Mouse (Mus musculus) cortical plate, adult 2 months (tissue): ENCODE results near the gene Cnot3.

Experiments
- CTCF ChIP-seq: fragments of 200-500 bp; IDR thresholded peaks from 2 replicates; pipeline ENCODE4 v1.5.1; 2011; ENCODE audit warnings: mild to moderate bottlenecking, control low read depth, low read length; ENCODE audit not compliant: insufficient read depth; ENCODE audit errors: extremely low read depth
- POLR2A ChIP-seq: fragments of 200-500 bp; IDR thresholded peaks from 2 replicates; pipeline ENCODE4 v1.6.1; 2011; ENCODE audit warnings: mild to moderate bottlenecking, low read length, control low read depth; ENCODE audit not compliant: insufficient read depth; ENCODE audit errors: extremely low read depth

DNA sequence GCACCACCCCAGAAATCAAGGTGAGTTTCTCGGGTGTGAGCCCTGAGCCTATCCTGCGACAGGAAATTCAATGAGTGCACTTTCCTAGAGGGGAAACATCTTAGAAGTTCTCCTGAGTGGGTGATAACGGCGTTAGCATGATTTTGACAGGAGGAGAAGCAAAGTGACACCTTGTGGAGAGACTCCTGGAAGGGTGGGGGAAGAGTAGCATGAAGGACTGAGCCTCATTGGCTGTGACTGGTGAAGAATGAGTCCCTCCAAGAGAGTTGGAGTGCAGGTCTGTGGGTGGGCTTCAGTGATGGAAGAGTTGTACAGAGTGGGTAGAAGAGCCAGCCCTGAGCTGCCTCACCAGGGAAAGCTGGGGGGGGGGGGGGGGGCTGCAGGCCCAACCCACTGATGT is 11.9 kb downstream of the Cnot3 start:
- TF ChIP-seq CTCF (no peak), POLR2A (no peak)
